Mouse (Mus musculus) kidney, adult 2 months (tissue): ENCODE data around the gene Prtn3. TPM values are rescaled to one million over a fixed set of nuclear protein-coding genes. Genes with fewer than 3 reads are reported as not detected.
A peak's percentile ranks its signal among the peaks of the same experiment; 100 is the strongest.

Source experiments
- DNase-seq: peaks from one replicate; pipeline ENCODE4 v3.0.0; 2021
- H3K27ac ChIP-seq: fragments of 200-500 bp; 2 replicates; pipeline ENCODE4 v1.5.1; 2012; ENCODE audit warnings: low read depth, low read length, control low read depth, inconsistent platforms; ENCODE audit not compliant: insufficient read depth
- H3K27me3 ChIP-seq: fragments of 200-500 bp; replicated peaks from 2 replicates; pipeline ENCODE4 v1.6.1; 2012; ENCODE audit warnings: mild to moderate bottlenecking, moderate library complexity, low read length, inconsistent platforms; ENCODE audit not compliant: control insufficient read depth, insufficient read depth
- H3K36me3 ChIP-seq: fragments of 200-500 bp; 2 replicates; pipeline ENCODE4 v1.6.1; 2012; ENCODE audit warnings: mild to moderate bottlenecking, moderate library complexity, low read length, inconsistent platforms; ENCODE audit not compliant: control insufficient read depth, insufficient read depth
- H3K4me1 ChIP-seq: fragments of 200-500 bp; 2 replicates; pipeline ENCODE4 v1.6.1; 2011; ENCODE audit warnings: low read length; ENCODE audit not compliant: control insufficient read depth, insufficient read depth
- H3K4me3 ChIP-seq: fragments of 200-500 bp; 2 replicates; pipeline ENCODE4 v1.5.1; 2011; ENCODE audit warnings: mild to moderate bottlenecking, low read depth, low read length, control low read depth; ENCODE audit not compliant: insufficient read depth
- CTCF ChIP-seq: fragments of 200-500 bp; conservative IDR thresholded peaks from 2 replicates; pipeline ENCODE4 v1.5.1; 2011; ENCODE audit warnings: low read depth, mild to moderate bottlenecking, control low read depth, low read length, moderate library complexity, mixed read lengths; ENCODE audit not compliant: insufficient read depth, insufficient read length
- POLR2A ChIP-seq: fragments of 200-500 bp; IDR thresholded peaks from one replicate; pipeline ENCODE4 v1.6.1; 2011; ENCODE audit warnings: low read depth, low read length, control low read depth
- WGBS: fragments of 180-500 bp; shearing (Covaris S2); methylation state at CpG from one replicate; pipeline ENCODE4 v1.1.7; 2018; 5-methylcytosine and 5-hydroxymethylcytosine counted together
- polyA plus RNA-seq: library from polyadenylated mRNA; depleted of rRNA; stranded (reverse); fragments of >200 nt; gene quantifications from 2 replicates; pipeline ENCODE4 v1.2.3, GENCODE M21; 2012

Gene Prtn3
- polyA plus RNA-seq, 1 experiment = 0.99 TPM

DNA sequence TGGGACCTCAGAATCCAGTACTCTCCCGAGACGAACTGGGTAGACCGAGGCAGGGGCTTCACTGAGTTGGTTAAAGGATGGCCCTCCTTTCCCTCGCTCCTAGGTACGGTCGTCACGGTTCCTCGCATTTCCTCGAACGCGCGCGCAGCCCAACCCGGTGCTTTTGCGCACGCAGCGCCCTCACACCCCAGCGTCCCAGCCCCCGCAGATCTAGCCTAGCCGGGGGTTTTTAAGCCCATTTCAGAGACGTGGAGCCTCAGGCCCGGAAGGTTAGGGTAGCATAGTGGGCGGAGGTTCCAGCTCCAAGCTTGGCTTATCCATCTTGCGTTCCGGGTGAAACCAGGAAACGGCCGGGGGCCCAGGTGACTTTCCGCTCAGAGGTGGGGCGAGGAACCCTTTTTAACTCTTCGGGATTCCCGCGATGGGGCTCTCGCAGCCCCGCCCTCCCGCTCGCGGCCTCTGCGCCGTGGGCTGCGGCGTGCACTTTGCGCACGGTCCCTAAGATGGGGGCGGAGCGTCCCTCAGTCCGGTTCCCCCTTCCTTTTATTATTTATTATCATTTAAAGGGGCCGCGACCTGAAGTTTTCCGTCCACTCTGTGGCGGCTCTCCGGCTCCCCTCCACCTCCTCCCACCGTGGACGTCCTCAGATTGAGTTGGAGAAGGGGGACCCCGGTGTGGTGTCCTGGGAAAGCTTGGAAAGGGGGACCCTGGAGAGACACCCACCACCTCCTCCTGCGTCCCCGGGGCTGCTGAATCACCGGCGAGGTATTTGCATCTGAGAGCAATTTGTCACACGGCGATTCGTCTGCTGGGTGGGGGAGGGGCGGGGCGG, 52.4 kb downstream of the Prtn3 start, which contains the start of gene Arid3a:
Gene Arid3a, plus strand, starts transcription at position 553 of the 833 bp plus-strand sequence.
- peak; percentile 93 for DNase-seq
- WGBS = under 1% methylated on average over 63 of the region's 63 CpGs

DNA sequence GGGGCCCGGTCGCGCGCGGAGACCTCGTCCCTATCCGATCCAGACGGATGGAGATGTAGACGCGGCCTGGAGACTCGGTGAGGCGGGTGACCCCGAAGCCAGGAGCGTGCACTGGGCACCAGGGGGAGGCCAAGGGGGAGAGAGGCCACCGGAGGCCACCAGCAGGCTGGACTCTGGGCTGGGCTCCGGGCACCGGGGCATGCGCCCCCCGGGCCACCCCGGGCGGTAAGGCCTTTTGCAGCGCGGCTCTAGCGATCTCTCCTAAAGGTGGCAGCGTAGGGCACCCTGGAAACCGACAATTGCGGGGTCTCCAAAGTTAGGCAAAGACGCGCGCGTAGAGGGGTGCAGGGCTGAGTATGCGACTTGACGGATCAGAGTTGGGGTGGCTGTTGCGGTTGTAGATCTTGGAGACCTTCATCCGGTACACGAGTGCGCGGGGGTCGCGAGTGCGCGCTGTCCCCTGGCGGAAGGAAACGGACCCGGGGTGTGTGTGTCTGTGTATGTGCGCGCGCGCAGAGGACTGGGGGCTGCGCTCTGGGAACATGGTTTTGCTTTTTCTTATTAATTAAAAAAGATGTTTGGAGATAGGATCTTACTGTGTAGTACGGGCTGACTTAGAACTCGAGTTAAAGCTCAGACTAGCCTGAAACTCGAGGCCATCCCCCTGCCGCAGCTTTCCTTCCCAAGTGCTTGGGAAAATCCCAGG, 53.2 kb downstream of the Prtn3 start:
- DNase-seq = peak; percentile 61
- peak overlapping the region; percentile 97 for H3K27ac ChIP-seq
- peak overlapping the region; percentile 99 for H3K4me3 ChIP-seq
- 0 out of 2 replicates have a peak, but pooled peaks have one; percentile 1 for TF ChIP-seq CTCF
- TF ChIP-seq POLR2A = no peak
- H3K4me1 ChIP-seq = 0 out of 2 replicates have a peak, but pooled peaks cover 2% of the 10 kb centered on the region
- no peaks in the 10 kb centered on the region for H3K27me3 ChIP-seq
- whole genome bisulfite sequencing = under 1% methylated on average over 54 of the region's 54 CpGs
- H3K36me3 ChIP-seq = no peaks in the 10 kb centered on the region

More for the DNA sequence above, 52.4 kb downstream of the Prtn3 start, which contains the start of gene Arid3a:
- H3K4me1 ChIP-seq = 0 out of 2 replicates have a peak, but pooled peaks cover 2% of the 10 kb centered on the region
- peak within 1 kb of the TSS; percentile 99 for H3K4me3 ChIP-seq
- H3K27ac ChIP-seq = peak within 1 kb of the TSS; percentile 97
- TF ChIP-seq POLR2A (no peak), CTCF (no peak)
- no peaks in the 10 kb centered on the region for H3K27me3 ChIP-seq
- no peaks in the 10 kb centered on the region for H3K36me3 ChIP-seq

DNA sequence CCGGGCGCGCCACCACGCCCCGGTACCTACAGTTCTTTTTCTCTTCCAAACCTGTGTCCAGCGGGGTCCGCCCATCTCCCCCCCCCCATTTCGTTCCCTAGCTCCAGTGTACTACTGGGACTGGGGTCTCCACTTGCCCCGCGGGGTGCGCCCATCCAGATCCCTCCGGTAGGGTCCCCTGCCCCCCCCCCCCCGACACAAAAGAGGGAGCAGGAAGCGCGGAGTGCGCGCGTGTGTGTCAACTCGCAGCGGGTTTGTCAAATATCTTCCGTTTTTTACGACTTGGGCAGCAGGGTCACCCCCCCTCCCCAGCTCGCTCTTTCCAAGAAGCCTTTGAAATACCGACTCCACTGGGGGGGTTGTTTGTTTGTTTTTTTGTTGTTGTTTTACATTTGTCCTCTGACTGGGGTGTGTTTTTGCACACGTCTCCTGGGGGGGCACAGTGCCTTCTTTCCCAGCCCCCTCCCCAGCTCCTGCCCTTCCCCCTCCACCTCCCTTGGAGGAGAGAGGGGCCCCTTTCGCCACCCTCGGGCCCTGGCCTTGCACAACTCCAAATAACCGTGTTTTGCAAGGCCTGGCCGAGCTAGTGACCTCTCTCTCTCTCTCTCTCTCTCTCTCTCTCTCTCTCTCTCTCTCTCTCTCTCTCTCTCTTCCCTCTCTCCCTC, 53.9 kb downstream of the Prtn3 start:
- TF ChIP-seq POLR2A (no peak), CTCF (no peak)
- DNase-seq = peak; percentile 60
- H3K4me3 ChIP-seq = peak overlapping the region; percentile 99
- no peaks in the 10 kb centered on the region for H3K36me3 ChIP-seq
- WGBS = 2% methylated on average over 29 of the region's 29 CpGs
- no peaks in the 10 kb centered on the region for H3K27me3 ChIP-seq
- peak overlapping the region; percentile 97 for H3K27ac ChIP-seq
- H3K4me1 ChIP-seq = 0 out of 2 replicates have a peak, but pooled peaks cover 2% of the 10 kb centered on the region

DNA sequence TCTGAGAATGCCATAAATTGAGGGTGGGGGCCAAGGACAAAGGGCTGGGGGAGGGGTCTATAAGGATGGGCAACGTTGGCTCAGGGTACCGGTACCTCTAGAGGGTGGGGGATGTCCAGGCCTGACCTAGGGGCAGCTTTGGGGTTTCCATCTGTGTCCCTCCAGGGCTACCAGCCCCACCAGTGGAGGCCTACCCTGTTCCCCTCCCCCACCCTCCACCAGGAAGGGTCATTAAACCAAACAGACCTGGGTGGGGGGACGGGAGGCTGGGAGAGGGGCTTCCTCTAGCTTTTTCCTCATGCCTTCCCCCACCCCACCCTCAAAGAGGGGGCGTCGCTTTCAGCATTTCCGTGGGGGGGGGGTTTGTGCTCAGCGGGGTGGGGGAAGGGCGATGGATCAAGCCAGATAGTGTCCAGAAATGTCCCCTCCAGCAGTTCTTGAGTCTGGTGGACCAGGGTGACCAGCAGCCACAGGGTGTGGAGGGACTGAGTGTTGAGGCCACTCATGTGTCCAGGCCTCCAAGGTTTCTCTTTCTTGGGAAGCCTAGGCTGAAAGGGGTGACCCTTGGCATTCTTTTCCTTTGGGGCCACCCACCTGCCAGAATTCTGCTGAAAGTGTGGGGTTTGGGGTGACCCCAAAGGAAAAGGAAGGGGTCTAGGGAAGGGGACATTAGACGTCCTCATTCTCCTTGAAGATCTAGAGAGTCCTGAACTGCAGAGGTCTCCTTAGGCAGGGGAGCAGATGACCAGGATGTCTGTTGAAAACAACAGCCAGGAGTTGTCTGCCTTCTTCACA, 54.8 kb downstream of the Prtn3 start:
- TF ChIP-seq POLR2A (no peak), CTCF (no peak)
- WGBS = 47% methylated on average over 9 of the region's 9 CpGs
- H3K4me3 ChIP-seq = no peak overlapping the region; the same call in 1 of the 2 replicates

DNA sequence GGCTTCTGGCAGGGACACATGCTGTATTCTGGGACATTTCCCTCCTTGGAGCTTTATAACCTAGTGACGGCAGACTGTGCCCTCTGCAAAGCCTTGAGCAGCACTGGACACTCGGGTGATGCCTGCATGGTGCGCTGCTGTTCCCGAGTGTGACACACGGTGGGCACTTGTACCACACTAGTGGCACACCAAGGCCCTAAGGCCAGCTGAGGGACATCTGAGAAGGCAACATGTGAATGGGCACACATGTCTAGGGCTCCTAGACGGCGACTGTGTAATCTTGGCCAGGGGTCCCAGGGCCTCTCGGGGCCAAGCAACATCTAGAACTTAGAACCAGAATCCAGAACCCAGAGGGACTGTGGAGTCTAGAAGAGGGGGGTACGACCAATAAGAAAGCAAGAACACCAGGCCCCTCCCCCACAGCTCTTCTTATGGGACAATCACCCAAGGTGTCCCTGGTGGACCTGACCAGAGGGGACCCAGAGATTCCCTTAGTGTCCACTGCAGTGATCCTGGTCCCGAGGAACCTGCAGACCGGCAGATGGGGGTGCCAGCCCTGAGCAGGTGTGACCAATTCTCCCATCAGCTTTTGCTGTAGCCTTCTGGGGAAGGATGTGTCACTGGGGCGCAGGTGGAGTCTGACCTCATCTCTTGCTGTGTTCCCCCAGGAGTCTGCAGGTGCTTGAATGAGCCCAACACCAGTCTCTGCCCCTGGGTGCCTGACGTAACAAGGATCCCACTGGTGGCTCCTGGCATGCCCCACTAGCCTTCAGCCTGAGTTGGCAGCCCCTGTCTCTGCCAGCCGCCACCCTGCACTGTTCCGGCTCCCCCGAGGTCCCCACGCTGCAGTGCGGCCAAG, 55.9 kb downstream of the Prtn3 start:
- Histone ChIP-seq H3K4me1 (peaks cover 19% of the 10 kb centered on the region), H3K36me3 (no peaks in the 10 kb centered on the region), H3K27ac (no peak overlapping the region), H3K27me3 (no peaks in the 10 kb centered on the region), H3K4me3 (no peak overlapping the region)
- TF ChIP-seq POLR2A = no peak
- no peak for TF ChIP-seq CTCF
- DNase-seq = no peak
- 77% methylated on average over 18 of the region's 18 CpGs for WGBS

More for the DNA sequence above, 54.8 kb downstream of the Prtn3 start:
- H3K4me1 ChIP-seq = peaks cover 11% of the 10 kb centered on the region
- H3K36me3 ChIP-seq = no peaks in the 10 kb centered on the region
- no peak for DNase-seq
- H3K27ac ChIP-seq = no peak overlapping the region
- H3K27me3 ChIP-seq = no peaks in the 10 kb centered on the region
